Mouse (Mus musculus) kidney, adult 8-10 months (tissue): ENCODE results near the gene Fam172a.

ENCODE experiments used
- DNase-seq, 2 experiments: peaks; one replicate each; pipeline ENCODE4 v3.0.0; 2022

The Fam172a gene

GRCm38 (mm10) chr13:78181930-78182558 is 480.2 kb downstream of the Fam172a start:
- no peak for DNase-seq

- DNase-seq = no peak
Observed at GRCm38 (mm10) chr13:78183004-78183403, 481.2 kb downstream of the Fam172a start.

GRCm38 (mm10) chr13:78183986-78184385 is 482.2 kb downstream of the Fam172a start:
- DNase-seq = no peak

- no peak for DNase-seq
Observed at GRCm38 (mm10) chr13:78184786-78185466, 483.1 kb downstream of the Fam172a start.

- no peak for DNase-seq
Observed at GRCm38 (mm10) chr13:78186340-78186946, 484.6 kb downstream of the Fam172a start.

- DNase-seq = no peak
Observed at GRCm38 (mm10) chr13:78187833-78188232, 486.0 kb downstream of the Fam172a start.

- no peak for DNase-seq
Observed at GRCm38 (mm10) chr13:78189586-78189985, 487.8 kb downstream of the Fam172a start.

GRCm38 (mm10) chr13:78193211-78193610 is 491.4 kb downstream of the Fam172a start:
- no peak for DNase-seq

- no peak for DNase-seq
Observed at GRCm38 (mm10) chr13:78194135-78194849, 492.5 kb downstream of the Fam172a start.

- DNase-seq = no peak
Observed at GRCm38 (mm10) chr13:78194850-78195600, 493.2 kb downstream of the Fam172a start.

- DNase-seq = no peak
Observed at GRCm38 (mm10) chr13:78195601-78196115, 493.8 kb downstream of the Fam172a start.

- DNase-seq = no peak
Observed at GRCm38 (mm10) chr13:78196236-78196796, 494.5 kb downstream of the Fam172a start.

- DNase-seq = no peak
Observed at GRCm38 (mm10) chr13:78197286-78197818, 495.5 kb downstream of the Fam172a start.

- DNase-seq = no peak
Observed at GRCm38 (mm10) chr13:78197819-78198390, 496.1 kb downstream of the Fam172a start.

- no peak for DNase-seq
Observed at GRCm38 (mm10) chr13:78198391-78198870, 496.6 kb downstream of the Fam172a start.

- DNase-seq = peak in 1 of 2 experiments; percentile 24
Observed at GRCm38 (mm10) chr13:78198871-78199641, 497.2 kb downstream of the Fam172a start.

- no peak for DNase-seq
Observed at GRCm38 (mm10) chr13:78199642-78200160, 497.9 kb downstream of the Fam172a start, which contains the start of gene Nr2f1. Gene Nr2f1 (minus strand): TSS chr13:78199757.

GRCm38 (mm10) chr13:78200407-78200806 is 498.6 kb downstream of the Fam172a start:
- DNase-seq = no peak

- DNase-seq = peak; percentile 63 to 72
Observed at GRCm38 (mm10) chr13:78200991-78201870, 499.4 kb downstream of the Fam172a start.
